Mouse (Mus musculus): Measurements from ENCODE around the gene Upk1b. TPM values are rescaled to one million over a fixed set of nuclear protein-coding genes. Genes with fewer than 3 reads are reported as not detected.
A peak's percentile ranks its signal among the peaks of the same experiment; 100 is the strongest.

Upk1b gene
- polyA plus RNA-seq, 1 experiment from 2014 or later = 2.6 TPM

DNA sequence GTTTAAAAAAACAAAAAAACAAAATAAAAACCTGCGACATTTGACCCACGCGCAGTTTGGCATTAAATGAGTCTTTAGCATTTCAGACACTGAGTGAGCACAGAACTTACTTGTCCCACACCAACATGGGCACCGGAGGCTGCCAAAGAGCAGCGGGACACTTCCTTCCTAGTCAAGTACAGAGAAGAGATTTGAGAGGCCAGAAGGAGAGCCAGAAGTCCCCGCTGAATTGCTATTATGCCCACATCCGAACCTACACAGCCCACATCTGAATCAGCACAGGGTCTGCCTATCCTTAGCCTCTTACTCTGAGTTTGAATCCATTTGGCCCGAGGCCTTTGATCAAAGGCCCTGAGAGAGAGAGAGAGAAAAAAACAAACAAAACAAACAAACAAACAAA lies 75.9 kb downstream of the Upk1b start:
- TF ChIP-seq CTCF (IDR thresholded peaks at IDR 0.05; ENCODE audit: low read depth) (no peak), EP300 (IDR thresholded peaks at IDR 0.05; ENCODE audit: low read depth) (no peak)
- no peak for ATAC-seq
- 51% methylated on average over 8 of the region's 8 CpGs for WGBS (ENCODE audit: insufficient replicate concordance)
- Histone ChIP-seq H3K9ac (replicated peaks) (no peak overlapping the region), H3K27ac (ENCODE audit: low read depth) (peak overlapping the region; percentile 34), H3K9me3 (ENCODE audit: low read length) (no peaks in the 10 kb centered on the region), H3K4me3 (ENCODE audit: low read depth, low read length) (no peak overlapping the region), H3K4me2 (ENCODE audit: low read depth, low read length) (no peak overlapping the region), H3K36me3 (replicated peaks; ENCODE audit: insufficient read depth, low read length) (no peaks in the 10 kb centered on the region), H3K27me3 (ENCODE audit: insufficient read depth, low read length) (no peaks in the 10 kb centered on the region), H3K4me1 (ENCODE audit: insufficient read depth) (no peaks in the 10 kb centered on the region)
- DNase-seq = peak; percentile 9

Other genes starting within 250 kb of the Upk1b start
- 15.7 and 18.4 TPM in 2 replicates for gene Tmem39a, start 241.6 kb downstream of the Upk1b start, polyA plus RNA-seq (2015; fragmentation: Nextera tagmentation; extraction: Ambion mirVana)
- 1.6 and 1.7 TPM in 2 replicates for gene Arhgap31, start 87.1 kb downstream of the Upk1b start, polyA plus RNA-seq (2015; fragmentation: Nextera tagmentation; extraction: Ambion mirVana)
- gene B4galt4, start 58.1 kb downstream of the Upk1b start, polyA plus RNA-seq (2015; fragmentation: Nextera tagmentation; extraction: Ambion mirVana) = 3.0 and 3.4 TPM in 2 replicates
- not detected in 2 replicates for gene 4930435E12Rik, start 28.4 kb upstream of the Upk1b start, polyA plus RNA-seq (2015; fragmentation: Nextera tagmentation; extraction: Ambion mirVana)
- gene Igsf11, start 92.3 kb upstream of the Upk1b start, polyA plus RNA-seq (2015; fragmentation: Nextera tagmentation; extraction: Ambion mirVana) = 1.6 and 2.1 TPM in 2 replicates

Measured in liver, postnatal 0 days (tissue).